Mouse (Mus musculus) liver, embryonic 14.5 days (tissue): Measurements from ENCODE around the gene Erbb4. TPM values are rescaled to one million over a fixed set of nuclear protein-coding genes. Genes with fewer than 3 reads are reported as not detected.

Source experiments
- ATAC-seq: fragments of 200-750 bp; cut with Nextera tagmentation; 2 replicates; pipeline ENCODE4 v1.8.0; 2017; ENCODE audit warnings: moderate number of reproducible peaks, mild to moderate bottlenecking, moderate library complexity; ENCODE audit not compliant: insufficient read depth
- DNase-seq, 3 experiments: peaks; one replicate each; pipeline ENCODE4 v3.0.0-alpha.2; 2012 to 2013; ENCODE audit warnings: low read depth in 3 of 3, low spot score in 3 of 3
- H3K27ac ChIP-seq: fragments of 300-500 bp; sonication (generic); 2 replicates; pipeline ENCODE4 v1.5.1; 2014; ENCODE audit warnings: moderate library complexity, mild to moderate bottlenecking, control low read depth, inconsistent platforms
- H3K27me3 ChIP-seq: fragments of 300-500 bp; sonication (generic); 2 replicates; pipeline ENCODE4 v1.6.1; 2014; ENCODE audit warnings: mild to moderate bottlenecking, low read length, moderate library complexity; ENCODE audit not compliant: control insufficient read depth, insufficient read depth
- H3K36me3 ChIP-seq: fragments of 300-500 bp; sonication (generic); replicated peaks from 2 replicates; pipeline ENCODE4 v1.6.1; 2014; ENCODE audit warnings: low read depth; ENCODE audit not compliant: control insufficient read depth, insufficient read depth
- H3K4me1 ChIP-seq, 2 experiments: fragments of 200-500 bp in 1 of 2; fragments of 300-500 bp in 1 of 2; sonication (generic) in 1 of 2; replicated peaks; 2 replicates each; pipeline ENCODE4 v1.6.1; 2012 to 2014; ENCODE audit warnings: antibody characterized with exemption in 1 of 2, inconsistent platforms in 1 of 2, low read length in 1 of 2; ENCODE audit not compliant: control insufficient read depth in 2 of 2, insufficient read depth in 2 of 2
- H3K4me2 ChIP-seq: fragments of 300-500 bp; sonication (generic); 2 replicates; pipeline ENCODE4 v1.6.1; 2014; ENCODE audit warnings: low read depth, mild to moderate bottlenecking, control low read depth, moderate library complexity
- H3K4me3 ChIP-seq, 2 experiments: fragments of 200-500 bp in 1 of 2; fragments of 300-500 bp in 1 of 2; sonication (generic) in 1 of 2; 2 replicates each; pipeline ENCODE4 v1.5.1; 2012 to 2014; ENCODE audit warnings: low read depth in 2 of 2, low read length in 2 of 2, mild to moderate bottlenecking in 2 of 2, control low read depth in 1 of 2, inconsistent platforms in 1 of 2, moderate library complexity in 1 of 2; ENCODE audit not compliant: insufficient read depth in 1 of 2
- H3K9ac ChIP-seq: fragments of 300-500 bp; sonication (generic); replicated peaks from 2 replicates; pipeline ENCODE4 v1.6.1; 2014; ENCODE audit warnings: mild to moderate bottlenecking, control low read depth, moderate library complexity
- H3K9me3 ChIP-seq: fragments of 300-500 bp; sonication (generic); 2 replicates; pipeline ENCODE4 v1.6.1; 2016; ENCODE audit warnings: low read length, mixed read lengths; ENCODE audit not compliant: control insufficient read depth
- CTCF ChIP-seq: IDR thresholded peaks from 2 replicates; pipeline ENCODE4 v1.5.1; 2016; ENCODE audit warnings: antibody characterized with exemption, low read depth, control low read depth
- EP300 ChIP-seq: IDR thresholded peaks from 2 replicates; pipeline ENCODE4 v1.6.1; 2016; ENCODE audit warnings: antibody characterized with exemption, low read depth
- WGBS: fragments of 180-500 bp; shearing (Covaris S2); extraction: QIAGEN DNeasy Blood & Tissue Kit; methylation state at CpG from one replicate; pipeline ENCODE4 v1.1.7; 2014; ENCODE audit not compliant: insufficient replicate concordance; 5-methylcytosine and 5-hydroxymethylcytosine counted together
- polyA plus RNA-seq, 2 experiments: library from polyadenylated mRNA; depleted of rRNA in 1 of 2; stranded (reverse) in 1 of 2; unstranded in 1 of 2; fragments of >200 nt; fragmentation: Nextera tagmentation in 1 of 2; extraction: Ambion mirVana in 1 of 2; gene quantifications; 2 replicates each; pipeline versions ENCODE4 v1.2.1 to v1.2.3; 2012 to 2014

The Erbb4 gene
- polyA plus RNA-seq, 2 experiments: under 0.01 TPM; not detected in 1

DNA sequence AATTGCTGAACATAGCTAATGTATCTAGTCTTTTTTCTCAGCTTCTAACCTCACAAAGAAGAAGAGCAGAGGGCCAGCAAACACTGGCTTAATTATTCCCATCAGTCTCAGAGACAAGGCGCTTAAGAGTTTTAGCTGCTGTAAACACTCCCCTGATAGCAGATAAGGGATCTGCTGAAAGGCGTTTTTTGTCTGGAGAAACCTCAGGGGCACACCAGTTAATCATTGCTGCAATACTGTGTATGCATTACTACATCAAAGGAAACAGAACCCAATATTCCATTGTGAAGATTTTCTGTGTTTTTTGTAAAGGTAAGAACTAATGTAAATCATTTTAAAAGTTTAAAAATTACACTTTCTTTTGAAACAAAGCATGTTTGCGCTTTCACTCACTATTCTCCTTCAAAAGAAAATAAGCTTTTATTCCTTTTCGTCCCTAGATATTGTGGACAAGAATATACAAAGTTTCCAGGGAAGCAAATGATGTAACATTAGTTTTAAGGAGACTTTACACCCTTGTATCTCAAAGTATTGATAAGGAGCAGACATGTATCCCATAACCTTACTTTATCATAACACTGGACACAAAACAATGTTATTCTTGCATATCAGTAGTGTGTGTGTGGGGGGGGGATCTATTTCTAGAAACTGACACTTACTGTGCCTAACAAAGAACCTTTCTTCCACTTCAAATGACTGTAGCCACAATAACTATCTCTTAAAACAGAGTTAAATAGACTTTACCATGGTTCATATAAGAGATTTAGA lies 150.9 kb downstream of the Erbb4 start:
- Histone ChIP-seq H3K4me1 (no peaks in the 10 kb centered on the region), H3K9me3 (no peaks in the 10 kb centered on the region), H3K9ac (no peak overlapping the region), H3K27me3 (no peaks in the 10 kb centered on the region), H3K27ac (no peak overlapping the region), H3K4me3 (no peak overlapping the region), H3K4me2 (no peak overlapping the region), H3K36me3 (no peaks in the 10 kb centered on the region)
- ATAC-seq (no peak), DNase-seq (no peak)
- WGBS: 31% methylated on average over 4 of the region's 4 CpGs
- TF ChIP-seq EP300: no peak
- TF ChIP-seq CTCF: no peak

DNA sequence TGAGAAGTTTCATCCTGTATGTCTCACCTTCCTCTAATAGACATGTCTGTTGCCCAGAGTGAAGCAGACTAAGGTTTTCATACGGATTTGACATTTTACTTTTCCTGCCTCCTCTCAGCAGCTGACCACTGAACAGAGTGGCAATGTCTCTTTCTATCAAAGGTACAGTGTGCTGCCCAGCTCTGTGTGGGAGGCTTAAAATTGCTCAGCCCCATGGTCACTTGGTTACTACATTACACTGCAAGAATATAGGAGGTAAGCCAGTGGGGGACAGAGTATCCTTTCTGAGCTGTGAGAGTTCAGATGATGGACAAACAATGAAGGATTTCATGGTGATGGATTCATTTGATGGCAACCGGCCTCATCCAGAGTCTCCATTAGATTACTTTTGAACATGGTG lies 152.4 kb downstream of the Erbb4 start:
- Histone ChIP-seq H3K4me1 (no peaks in the 10 kb centered on the region), H3K9me3 (no peaks in the 10 kb centered on the region), H3K4me2 (no peak overlapping the region), H3K9ac (no peak overlapping the region), H3K27ac (no peak overlapping the region), H3K36me3 (no peaks in the 10 kb centered on the region), H3K27me3 (no peaks in the 10 kb centered on the region), H3K4me3 (no peak overlapping the region)
- TF ChIP-seq EP300 (no peak), CTCF (no peak)
- 55% methylated on average over 2 of the region's 2 CpGs for WGBS
- ATAC-seq (no peak), DNase-seq (no peak)

DNA sequence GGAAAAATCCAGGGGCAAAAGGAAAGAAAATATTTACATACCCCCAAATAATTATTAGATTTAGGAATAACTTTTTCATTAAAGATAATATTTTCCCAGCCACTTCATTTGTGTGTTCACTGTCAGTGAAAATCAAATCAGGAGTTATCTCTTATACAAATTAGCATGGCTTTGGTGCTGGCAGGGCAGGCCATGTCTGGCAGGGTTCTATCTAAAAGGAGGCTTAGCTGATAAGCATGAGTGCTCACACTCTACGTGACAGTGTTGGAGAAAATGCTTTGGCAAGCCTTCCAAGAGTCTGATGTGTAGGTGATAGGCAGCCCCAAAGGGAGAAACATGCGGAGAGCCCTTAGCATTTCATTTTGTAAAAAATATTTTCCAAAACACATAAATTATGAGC lies 164.7 kb downstream of the Erbb4 start:
- H3K27ac ChIP-seq: no peak overlapping the region
- TF ChIP-seq EP300 (no peak), CTCF (no peak)
- H3K4me3 ChIP-seq: no peak overlapping the region
- 39% methylated on average over 2 of the region's 2 CpGs for WGBS
- ATAC-seq: no peak
- H3K4me1 ChIP-seq: no peaks in the 10 kb centered on the region
- no peak overlapping the region for H3K4me2 ChIP-seq
- DNase-seq: no peak
- H3K9me3 ChIP-seq: no peaks in the 10 kb centered on the region
- H3K27me3 ChIP-seq: no peaks in the 10 kb centered on the region
- H3K9ac ChIP-seq: no peak overlapping the region
- H3K36me3 ChIP-seq: no peaks in the 10 kb centered on the region

DNA sequence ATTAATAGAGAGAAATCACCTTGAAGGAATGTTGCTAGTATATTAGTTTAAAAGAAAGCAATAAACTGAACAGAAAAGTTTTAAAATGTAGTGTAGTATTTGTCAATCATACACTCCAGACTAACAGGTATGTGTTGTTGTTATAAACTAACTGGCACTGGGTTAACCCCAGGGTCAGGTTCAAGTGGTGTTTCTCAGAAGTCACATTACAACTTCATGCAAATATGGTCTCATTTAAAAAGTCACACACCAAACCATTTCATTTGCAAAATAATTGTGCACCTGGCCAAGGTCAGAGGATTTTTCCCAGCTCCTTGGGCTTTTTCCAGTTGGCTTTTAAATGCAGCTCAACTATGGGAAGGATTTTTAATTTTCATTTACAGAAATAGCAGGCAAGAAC lies 173.1 kb downstream of the Erbb4 start:
- no peaks in the 10 kb centered on the region for H3K36me3 ChIP-seq
- H3K27ac ChIP-seq: no peak overlapping the region
- H3K9ac ChIP-seq: no peak overlapping the region
- no peaks in the 10 kb centered on the region for H3K4me1 ChIP-seq
- ATAC-seq: no peak
- no peaks in the 10 kb centered on the region for H3K9me3 ChIP-seq
- no peak overlapping the region for H3K4me2 ChIP-seq
- no peak overlapping the region for H3K4me3 ChIP-seq
- no peaks in the 10 kb centered on the region for H3K27me3 ChIP-seq
- DNase-seq: no peak
- TF ChIP-seq EP300: no peak
- no peak for TF ChIP-seq CTCF

- no peaks in the 10 kb centered on the region for H3K27me3 ChIP-seq
- 49% methylated on average over 3 of the region's 3 CpGs for WGBS
- H3K27ac ChIP-seq: no peak overlapping the region
- H3K4me2 ChIP-seq: no peak overlapping the region
- H3K9ac ChIP-seq: no peak overlapping the region
- H3K36me3 ChIP-seq: no peaks in the 10 kb centered on the region
- no peak for ATAC-seq
- no peak for DNase-seq
- no peak overlapping the region for H3K4me3 ChIP-seq
- TF ChIP-seq CTCF (no peak), EP300 (no peak)
- H3K4me1 ChIP-seq: no peaks in the 10 kb centered on the region
- no peaks in the 10 kb centered on the region for H3K9me3 ChIP-seq
These were observed 174.4 kb downstream of the Erbb4 start for GRCm38 (mm10) chr1:68933330-68934065.
